Mouse (Mus musculus): ENCODE measurements around the gene Tdp2. TPM values are rescaled to one million over a fixed set of nuclear protein-coding genes. Genes with fewer than 3 reads are reported as not detected.

Gene Tdp2
- total and polyA plus RNA-seq, 3 experiments, result 37.4 to 96.6 (median 44.5) TPM

DNA sequence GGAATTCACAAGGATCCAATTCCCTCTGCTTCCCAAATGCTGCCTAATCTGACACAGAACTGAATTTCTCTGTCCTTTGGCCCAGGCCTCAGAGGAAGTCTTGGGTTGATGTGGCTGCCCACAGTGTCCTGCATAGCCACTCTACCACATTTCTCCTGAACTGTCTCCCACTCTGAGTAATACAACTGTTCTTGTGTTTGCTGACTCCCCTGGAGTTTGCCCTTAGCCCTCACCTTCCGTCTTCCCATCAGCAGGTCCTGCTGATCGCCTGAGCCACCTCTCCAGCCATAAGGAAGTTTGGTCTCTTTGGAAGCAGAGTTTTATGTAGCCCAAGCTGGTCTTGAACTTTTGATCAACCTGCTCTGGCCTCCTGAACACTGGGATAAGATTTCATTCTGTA lies 20.5 kb downstream of the Tdp2 start:
- Histone ChIP-seq H3K27ac (ENCODE audit: insufficient read depth, low read depth) (no peak overlapping the region), H3K79me2 (replicated peaks; ENCODE audit: control insufficient read depth, extremely low read depth, insufficient read depth, poor library complexity, severe bottlenecking) (no peaks in the 10 kb centered on the region), H3K36me3 (replicated peaks in 1 of 2; ENCODE audit: control insufficient read depth in 1 of 2, insufficient read depth in 1 of 2, low read length in 1 of 2) (no peaks in the 10 kb centered on the region), H3K9ac (ENCODE audit: insufficient read depth, low read depth) (no peak overlapping the region), H3K4me2 (ENCODE audit: insufficient read depth, low read depth, poor library complexity, severe bottlenecking) (no peak overlapping the region), H3K27me3 (replicated peaks) (no peaks in the 10 kb centered on the region), H3K4me1 (ENCODE audit: control insufficient read depth in 1 of 2, insufficient read depth in 2 of 2) (no peaks in the 10 kb centered on the region), H3K4me3 (replicated peaks in 1 of 3; ENCODE audit: low read depth in 2 of 3, low read length in 2 of 3, poor library complexity in 1 of 3) (no peak overlapping the region), H3K9me3 (replicated peaks; ENCODE audit: low read length) (no peaks in the 10 kb centered on the region)
- TF ChIP-seq SMC3 (IDR thresholded peaks at IDR 0.05; ENCODE audit: low read depth, low read length), result no peak
- no peak for TF ChIP-seq ETS1 (conservative IDR thresholded peaks at IDR 0.05; ENCODE audit: low read depth, low read length)
- TF ChIP-seq KAT2A (IDR thresholded peaks at IDR 0.05; ENCODE audit: insufficient replicate concordance, low read length), result no peak
- no peak for TF ChIP-seq ZMIZ1 (IDR thresholded peaks at IDR 0.05; ENCODE audit: low read depth, low read length)
- TF ChIP-seq ZKSCAN1 (IDR thresholded peaks at IDR 0.05; ENCODE audit: borderline replicate concordance, low read depth, low read length), result no peak
- no peak for TF ChIP-seq ZNF384 (IDR thresholded peaks at IDR 0.05; ENCODE audit: low read depth, low read length)
- no peak for TF ChIP-seq MAX (IDR thresholded peaks at IDR 0.05; ENCODE audit: low read length)
- no peak for TF ChIP-seq CTCF (conservative IDR thresholded peaks at IDR 0.05 in 1 of 2, IDR thresholded peaks at IDR 0.05 in 1 of 2; ENCODE audit: low read depth in 2 of 2, low read length in 2 of 2)
- TF ChIP-seq NRF1 (IDR thresholded peaks at IDR 0.05; ENCODE audit: low read depth, low read length), result no peak
- TF ChIP-seq MAFK (IDR thresholded peaks at IDR 0.05; ENCODE audit: insufficient replicate concordance, low read length), result no peak
- TF ChIP-seq MAZ (IDR thresholded peaks at IDR 0.05; ENCODE audit: low read depth, low read length), result no peak
- no peak for TF ChIP-seq BHLHE40 (IDR thresholded peaks at IDR 0.05; ENCODE audit: low read depth, low read length)
- no peak for TF ChIP-seq POLR2AphosphoS2 (IDR thresholded peaks at IDR 0.05; ENCODE audit: low read depth, low read length)
- dilution Hi-C loops (cut with MboI; ENCODE audit: extremely low pct_ligation_motif_present, extremely low pct_unique_long_range_greater_than_20kb, low sequenced_read_pairs), result no loop called here
- in situ Hi-C loops (cut with MboI; ENCODE audit: low pct_ligation_motif_present, low pct_unique_long_range_greater_than_20kb, low sequenced_read_pairs), result no loop called here
- no peak for DNase-seq (ENCODE audit: extremely low read depth)

DNA sequence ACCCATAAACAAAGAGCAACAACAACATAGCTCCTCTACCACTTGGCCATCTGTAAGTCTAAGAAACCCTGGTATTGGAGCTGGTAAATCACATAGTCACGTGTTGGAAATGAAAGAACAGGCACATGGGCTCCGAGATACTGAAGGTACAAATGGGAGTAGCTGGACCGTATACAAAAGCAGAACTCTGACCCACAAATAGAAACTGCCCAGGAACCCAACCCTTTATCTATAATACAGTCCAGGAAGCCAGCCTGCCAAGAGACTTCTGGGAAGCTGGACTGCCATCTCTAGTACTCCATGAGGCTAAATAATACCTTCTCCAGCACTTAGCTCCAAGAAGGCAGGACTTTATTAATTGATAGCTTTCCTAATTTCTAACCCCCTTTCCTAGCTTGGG lies 21.1 kb downstream of the Tdp2 start:
- no peak for TF ChIP-seq PAX5 (IDR thresholded peaks at IDR 0.05; ENCODE audit: low read length)
- no peak for TF ChIP-seq MXI1 (IDR thresholded peaks at IDR 0.05; ENCODE audit: low read depth, low read length)
- no peak for TF ChIP-seq SIN3A (IDR thresholded peaks at IDR 0.05; ENCODE audit: low read length)
- no peak for TF ChIP-seq MEF2A (IDR thresholded peaks at IDR 0.05; ENCODE audit: borderline replicate concordance, low read depth, low read length)
- no peak for TF ChIP-seq ZNF384 (IDR thresholded peaks at IDR 0.05; ENCODE audit: low read depth, low read length)
- no peak for TF ChIP-seq EP300 (IDR thresholded peaks at IDR 0.05; ENCODE audit: low read length)
- TF ChIP-seq JUND (conservative IDR thresholded peaks at IDR 0.05; ENCODE audit: low read depth, low read length), result no peak
- in situ Hi-C loops (cut with MboI; ENCODE audit: low pct_ligation_motif_present, low pct_unique_long_range_greater_than_20kb, low sequenced_read_pairs), result no loop called here
- dilution Hi-C loops (cut with MboI; ENCODE audit: extremely low pct_ligation_motif_present, extremely low pct_unique_long_range_greater_than_20kb, low sequenced_read_pairs), result no loop called here

More for the DNA sequence above, 21.1 kb downstream of the Tdp2 start:
- Histone ChIP-seq H3K9me3 (replicated peaks; ENCODE audit: low read length) (no peaks in the 10 kb centered on the region), H3K4me1 (ENCODE audit: control insufficient read depth in 1 of 2, insufficient read depth in 2 of 2) (no peaks in the 10 kb centered on the region), H3K36me3 (replicated peaks in 1 of 2; ENCODE audit: control insufficient read depth in 1 of 2, insufficient read depth in 1 of 2, low read length in 1 of 2) (no peaks in the 10 kb centered on the region), H3K27ac (ENCODE audit: insufficient read depth, low read depth) (no peak overlapping the region), H3K4me3 (replicated peaks in 1 of 3; ENCODE audit: low read depth in 2 of 3, low read length in 2 of 3, poor library complexity in 1 of 3) (no peak overlapping the region), H3K27me3 (replicated peaks) (no peaks in the 10 kb centered on the region), H3K4me2 (ENCODE audit: insufficient read depth, low read depth, poor library complexity, severe bottlenecking) (no peak overlapping the region), H3K9ac (ENCODE audit: insufficient read depth, low read depth) (no peak overlapping the region), H3K79me2 (replicated peaks; ENCODE audit: control insufficient read depth, extremely low read depth, insufficient read depth, poor library complexity, severe bottlenecking) (no peaks in the 10 kb centered on the region)
- no peak for DNase-seq (ENCODE audit: extremely low read depth)

Measured in CH12.LX (cell line).